Mouse (Mus musculus) stomach, postnatal 0 days (tissue): ENCODE results near the gene Spink4. TPM values are rescaled to one million over a fixed set of nuclear protein-coding genes. Genes with fewer than 3 reads are reported as not detected.

ENCODE experiments used
- ATAC-seq: fragments of 200-750 bp; cut with Nextera tagmentation; 2 replicates; pipeline ENCODE4 v1.8.0; 2017; ENCODE audit not compliant: low FRiP score, low TSS enrichment
- DNase-seq: peaks from one replicate; pipeline ENCODE4 v3.0.0-alpha.2; 2016; ENCODE audit warnings: low spot score
- H3K27ac ChIP-seq: fragments of 300-500 bp; sonication (generic); replicated peaks from 2 replicates; pipeline ENCODE4 v1.5.1; 2014; ENCODE audit warnings: mild to moderate bottlenecking, control low read depth
- H3K27me3 ChIP-seq: fragments of 300-500 bp; sonication (generic); 2 replicates; pipeline ENCODE4 v1.6.1; 2014; ENCODE audit warnings: low read length; ENCODE audit not compliant: control insufficient read depth, insufficient read depth
- H3K36me3 ChIP-seq: fragments of 300-500 bp; sonication (generic); 2 replicates; pipeline ENCODE4 v1.6.1; 2014; ENCODE audit warnings: low read length, mixed read lengths; ENCODE audit not compliant: control insufficient read depth, insufficient read depth
- H3K4me1 ChIP-seq: fragments of 300-500 bp; sonication (generic); replicated peaks from 2 replicates; pipeline ENCODE4 v1.6.1; 2014; ENCODE audit warnings: antibody characterized with exemption; ENCODE audit not compliant: control insufficient read depth, insufficient read depth
- H3K4me2 ChIP-seq: fragments of 300-500 bp; sonication (generic); replicated peaks from 2 replicates; pipeline ENCODE4 v1.6.1; 2014; ENCODE audit warnings: low read depth, mild to moderate bottlenecking, control low read depth, moderate library complexity
- H3K4me3 ChIP-seq: fragments of 300-500 bp; sonication (generic); 2 replicates; pipeline ENCODE4 v1.5.1; 2014; ENCODE audit warnings: low read depth, low read length, control low read depth
- H3K9ac ChIP-seq: fragments of 300-500 bp; sonication (generic); 2 replicates; pipeline ENCODE4 v1.6.1; 2014; ENCODE audit warnings: mild to moderate bottlenecking, low read length, control low read depth, mixed read lengths
- H3K9me3 ChIP-seq: fragments of 300-500 bp; sonication (generic); 2 replicates; pipeline ENCODE4 v1.6.1; 2016; ENCODE audit warnings: low read length; ENCODE audit not compliant: control insufficient read depth
- CTCF ChIP-seq: IDR thresholded peaks from 2 replicates; pipeline ENCODE4 v1.5.1; 2016; ENCODE audit warnings: antibody characterized with exemption, low read depth, mild to moderate bottlenecking, moderate library complexity
- EP300 ChIP-seq: optimal IDR thresholded peaks from 2 replicates; pipeline ENCODE3; 2016; ENCODE audit warnings: antibody characterized with exemption
- WGBS: fragments of 180-500 bp; shearing (Covaris S2); extraction: QIAGEN DNeasy Blood & Tissue Kit; methylation state at CpG from one replicate; pipeline ENCODE4 v1.1.7; 2014; 5-methylcytosine and 5-hydroxymethylcytosine counted together
- polyA plus RNA-seq: library from polyadenylated mRNA; unstranded; fragments of >200 nt; fragmentation: Nextera tagmentation; extraction: Ambion mirVana; gene quantifications from 2 replicates; pipeline ENCODE4 v1.2.1, GENCODE M21; 2015

Gene Spink4
- polyA plus RNA-seq, 1 experiment from 2014 or later: 86.9 TPM

DNA sequence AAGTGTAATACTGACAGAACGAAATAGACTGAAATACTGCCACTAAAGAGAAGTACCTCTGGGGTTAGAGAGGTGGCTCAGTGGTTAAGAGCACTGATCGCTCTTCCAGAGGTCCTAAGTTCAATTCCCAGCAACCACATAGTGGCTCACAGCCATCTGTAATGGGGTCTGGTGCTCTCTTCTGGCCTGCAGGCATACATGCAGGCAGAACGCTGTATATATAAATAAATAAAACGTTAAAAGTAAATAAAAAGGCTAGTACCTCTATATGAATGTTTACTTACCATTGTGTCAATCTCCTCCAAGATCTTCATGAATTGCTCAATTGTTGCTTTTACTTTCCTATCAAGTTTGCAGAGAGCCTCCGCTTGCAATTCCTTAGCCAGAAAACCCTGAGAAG is 18.9 kb downstream of the Spink4 start:
- DNase-seq: no peak
- Histone ChIP-seq H3K36me3 (peaks cover 36% of the 10 kb centered on the region), H3K27ac (no peak overlapping the region), H3K9ac (no peak overlapping the region), H3K27me3 (no peaks in the 10 kb centered on the region), H3K4me2 (no peak overlapping the region), H3K4me1 (no peaks in the 10 kb centered on the region), H3K9me3 (no peaks in the 10 kb centered on the region), H3K4me3 (no peak overlapping the region)
- 91% methylated on average over 5 of the region's 5 CpGs for WGBS
- ATAC-seq: no peak
- TF ChIP-seq EP300 (no peak), CTCF (no peak)

- no peaks in the 10 kb centered on the region for H3K27me3 ChIP-seq
- WGBS: 97% methylated on average over 5 of the region's 5 CpGs
- H3K27ac ChIP-seq: no peak overlapping the region
- no peaks in the 10 kb centered on the region for H3K9me3 ChIP-seq
- peaks cover 5% of the 10 kb centered on the region; the same call in 1 of the 2 replicates for H3K4me1 ChIP-seq
- no peak overlapping the region for H3K9ac ChIP-seq
- no peak overlapping the region for H3K4me2 ChIP-seq
- ATAC-seq (no peak), DNase-seq (no peak)
- no peak overlapping the region for H3K4me3 ChIP-seq
- TF ChIP-seq CTCF (no peak), EP300 (no peak)
- peaks cover 32% of the 10 kb centered on the region for H3K36me3 ChIP-seq
These were observed 23.8 kb downstream of the Spink4 start for GRCm38 (mm10) chr4:40943651-40944050.

- peak overlapping the region; percentile 70 for H3K4me2 ChIP-seq
- H3K4me3 ChIP-seq: peak overlapping the region; percentile 90
- H3K9ac ChIP-seq: peak overlapping the region; percentile 91
- 71% methylated on average over 7 of the region's 7 CpGs for whole genome bisulfite sequencing
- DNase-seq (no peak), ATAC-seq (no peak)
- no peak overlapping the region for H3K27ac ChIP-seq
- peaks cover 5% of the 10 kb centered on the region; the same call in 1 of the 2 replicates for H3K4me1 ChIP-seq
- H3K9me3 ChIP-seq: no peaks in the 10 kb centered on the region
- TF ChIP-seq EP300 (no peak), CTCF (no peak)
- peaks cover 14% of the 10 kb centered on the region for H3K36me3 ChIP-seq
- H3K27me3 ChIP-seq: no peaks in the 10 kb centered on the region
These were observed 26.8 kb downstream of the Spink4 start for GRCm38 (mm10) chr4:40946516-40947121.

DNA sequence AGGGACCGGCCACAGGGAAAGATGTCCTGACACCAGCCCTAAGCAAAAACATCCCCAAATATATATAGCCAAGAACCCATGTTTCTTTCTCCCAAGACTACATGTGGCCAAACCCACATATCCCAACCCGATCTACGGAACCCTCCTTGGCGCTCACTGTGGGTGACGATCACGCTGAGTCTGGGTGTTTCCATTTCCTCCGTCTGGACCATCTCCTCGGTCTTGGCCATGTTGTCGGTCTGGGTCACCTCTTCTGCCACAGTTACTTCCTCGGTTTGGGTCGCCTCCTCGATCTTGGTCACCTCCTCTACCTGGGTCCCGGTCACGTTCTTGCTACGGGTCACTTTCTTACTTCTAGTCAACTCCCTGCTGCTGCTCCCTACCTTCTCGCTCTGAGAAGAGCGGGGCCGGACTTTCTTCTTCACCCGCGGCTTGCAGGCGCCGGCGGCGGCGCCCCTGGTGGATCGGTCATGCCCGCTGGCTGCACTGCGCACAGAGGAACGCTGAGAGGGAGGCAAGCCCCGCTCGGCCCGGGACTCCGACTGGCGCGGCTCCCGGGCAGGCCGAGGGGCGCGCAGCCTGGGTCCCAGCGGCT is 27.8 kb downstream of the Spink4 start:
- ATAC-seq (peak; percentile 12; the same call in 1 of the 2 replicates), DNase-seq (no peak)
- 1% methylated on average over 38 of the region's 40 CpGs for WGBS

GRCm38 (mm10) chr4:40948160-40948708 is 28.4 kb downstream of the Spink4 start, which contains the start of the genes Bag1 and Chmp5:
Gene Bag1 (minus strand): TSS chr4:40948294.
Gene Chmp5 (plus strand): TSS chr4:40948407.
- H3K4me1 ChIP-seq: peaks cover 5% of the 10 kb centered on the region; the same call in 1 of the 2 replicates
- peak within 1 kb of the TSS; percentile 95 for H3K27ac ChIP-seq
- no peaks in the 10 kb centered on the region for H3K9me3 ChIP-seq
- no peaks in the 10 kb centered on the region for H3K27me3 ChIP-seq
- ATAC-seq: peak; percentile 98
- peak within 1 kb of the TSS; percentile 88 for H3K4me2 ChIP-seq
- peak within 1 kb of the TSS; percentile 91 for H3K9ac ChIP-seq
- peaks cover 6% of the 10 kb centered on the region for H3K36me3 ChIP-seq
- TF ChIP-seq CTCF: peak; percentile 48
- no peak for TF ChIP-seq EP300
- under 1% methylated on average over 50 of the region's 50 CpGs for WGBS
- peak; percentile 99 for DNase-seq
- peak within 1 kb of the TSS; percentile 90 for H3K4me3 ChIP-seq

More for the DNA sequence above, 27.8 kb downstream of the Spink4 start:
- Histone ChIP-seq H3K27ac (peak overlapping the region; percentile 95), H3K4me1 (peaks cover 5% of the 10 kb centered on the region; the same call in 1 of the 2 replicates), H3K4me3 (peak overlapping the region; percentile 90), H3K9me3 (no peaks in the 10 kb centered on the region), H3K4me2 (peak overlapping the region; percentile 70), H3K27me3 (no peaks in the 10 kb centered on the region), H3K9ac (peak overlapping the region; percentile 91), H3K36me3 (peaks cover 7% of the 10 kb centered on the region; the same call in 1 of the 2 replicates)
- TF ChIP-seq CTCF (0 out of 2 replicates have a peak, but pooled peaks have one; percentile 31), EP300 (no peak)
